Mouse (Mus musculus): ENCODE results near the gene Rxfp1. TPM values are rescaled to one million over a fixed set of nuclear protein-coding genes. Genes with fewer than 3 reads are reported as not detected.

Gene Rxfp1
- 0.02 and 0.14 TPM in 2 replicates for polyA plus RNA-seq (2012; rRNA removed; ENCODE audit: low replicate concordance)

DNA sequence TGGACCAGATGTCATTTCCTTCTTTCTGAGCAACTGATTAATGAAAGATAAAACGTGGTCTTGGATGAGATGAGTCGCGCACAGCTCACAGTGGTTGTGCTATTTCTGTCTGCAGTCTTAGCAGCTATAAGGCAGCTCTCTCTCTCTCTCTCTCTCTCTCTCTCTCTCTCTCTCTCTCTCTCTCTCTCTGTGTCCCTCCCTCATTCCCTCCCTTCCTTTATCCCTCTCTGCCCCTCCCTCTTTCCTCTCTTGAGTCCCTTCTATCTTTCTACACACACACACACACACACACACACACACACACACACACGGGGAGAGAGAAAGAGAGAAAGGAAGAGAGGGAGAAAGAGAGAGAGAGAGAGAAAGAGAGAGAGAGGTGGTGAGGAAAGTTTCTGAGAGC lies at the start of gene Rxfp1:
Gene Rxfp1 (minus strand): TSS at position 101 of the 400 bp plus-strand sequence.

DNA sequence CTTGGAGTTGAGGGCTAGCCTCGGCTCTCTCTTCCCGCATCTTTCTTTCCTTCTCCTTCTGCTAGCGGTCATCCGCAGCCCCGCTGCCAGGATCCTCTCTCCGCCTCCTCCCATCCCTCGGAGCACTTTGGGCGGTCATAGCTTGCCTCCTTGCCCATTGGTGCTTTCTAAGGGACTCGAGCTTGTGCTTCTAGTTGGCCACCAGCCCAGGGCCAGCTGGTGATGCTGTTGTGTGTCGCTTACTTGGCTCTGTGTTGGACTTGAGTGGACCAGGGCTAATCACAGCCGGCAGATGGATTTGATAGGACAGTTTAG lies 108.3 kb downstream of the Rxfp1 start, which contains the start of gene Etfdh:
Gene Etfdh (minus strand): TSS at position 85 of the 315 bp plus-strand sequence.

DNA sequence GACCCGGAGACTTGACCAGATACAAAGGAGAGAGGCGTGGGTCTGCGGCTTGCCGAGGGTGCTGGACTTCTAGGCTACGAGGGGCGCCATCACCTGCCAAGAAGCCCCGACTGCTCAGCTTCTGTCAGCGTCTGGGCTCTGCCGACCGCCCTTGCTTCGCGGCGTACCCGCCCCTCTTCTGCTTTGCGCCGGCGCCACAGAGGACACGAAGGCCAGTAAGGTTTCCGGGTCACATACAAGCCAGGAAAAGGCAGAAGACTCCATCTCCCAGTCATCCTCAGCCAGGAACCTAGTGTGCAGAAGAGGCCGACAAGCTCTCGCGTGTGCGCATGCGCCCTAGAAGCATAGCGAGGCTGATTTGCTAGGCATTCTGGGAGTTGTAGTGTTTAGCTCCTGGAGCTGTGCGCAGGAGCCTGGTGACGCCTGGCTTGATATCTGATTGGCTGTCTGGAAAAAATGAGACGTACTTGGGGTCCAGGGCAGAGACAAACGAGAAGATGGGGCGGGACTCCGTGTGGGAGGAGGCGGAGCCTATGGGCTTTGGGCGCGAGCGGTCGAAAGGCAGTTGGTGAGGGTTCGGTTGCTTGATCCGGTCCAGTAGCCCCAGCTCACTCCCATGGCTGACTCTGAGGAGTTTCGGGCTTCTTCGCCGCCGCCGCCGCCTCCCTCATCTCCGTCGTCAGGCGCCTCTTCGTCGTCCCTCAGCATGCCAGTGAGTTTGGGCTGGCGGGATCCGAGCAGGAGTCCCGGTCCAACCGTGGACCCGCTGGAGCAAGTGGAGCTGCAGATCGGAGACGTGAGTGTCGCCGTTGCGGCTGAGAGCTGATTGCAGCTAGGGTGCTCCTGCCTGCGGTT lies 108.9 kb downstream of the Rxfp1 start, which contains the start of gene 4930579G24Rik:
Gene 4930579G24Rik (plus strand): TSS at position 519 of the 855 bp plus-strand sequence.

Other genes starting within 250 kb of the Rxfp1 start
- gene Fnip2, start 170.1 kb downstream of the Rxfp1 start, polyA plus RNA-seq (2012; rRNA removed; ENCODE audit: low replicate concordance), result 3.3 and 6.5 TPM in 2 replicates
- 4.4 and 10.5 TPM in 2 replicates for gene Ppid, start 146.5 kb downstream of the Rxfp1 start, polyA plus RNA-seq (2012; rRNA removed; ENCODE audit: low replicate concordance)
- gene 4930579G24Rik, start 108.8 kb downstream of the Rxfp1 start, polyA plus RNA-seq (2012; rRNA removed; ENCODE audit: low replicate concordance), result 2.0 and 2.2 TPM in 2 replicates
- gene Etfdh, start 108.4 kb downstream of the Rxfp1 start, polyA plus RNA-seq (2012; rRNA removed; ENCODE audit: low replicate concordance), result 126 and 147 TPM in 2 replicates
- gene Tmem144, start 114.9 kb upstream of the Rxfp1 start, polyA plus RNA-seq (2012; rRNA removed; ENCODE audit: low replicate concordance), result 0.25 and 0.46 TPM in 2 replicates
- gene Fam198b, start 146.7 kb upstream of the Rxfp1 start, polyA plus RNA-seq (2012; rRNA removed; ENCODE audit: low replicate concordance), result 8.1 and 13.4 TPM in 2 replicates